ENCODE assay signal across 20 mouse cellular contexts in the genomic region with DNA sequence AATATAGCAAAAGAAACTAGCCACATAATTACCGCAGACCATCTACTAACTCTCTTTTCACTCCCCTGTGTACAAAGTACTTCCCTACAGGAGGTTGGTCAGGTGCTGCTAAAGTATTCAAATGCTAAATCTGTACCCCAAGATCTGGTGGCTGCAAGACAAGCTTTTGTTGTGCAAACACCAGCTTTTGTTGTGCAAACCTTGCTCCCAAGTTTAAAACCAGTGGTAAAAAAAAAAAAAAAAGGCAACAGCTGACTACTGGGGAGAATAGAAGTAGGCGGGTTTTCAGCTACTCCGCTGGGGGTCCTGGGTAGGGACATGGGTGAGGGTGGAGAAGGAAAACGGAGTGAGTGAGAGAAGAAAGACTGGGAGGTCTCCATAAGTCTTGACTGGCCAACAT. TPM values are rescaled to one million over a fixed set of nuclear protein-coding genes. Genes with fewer than 3 reads are reported as not detected.
DNase-seq lines count a peak whose midpoint lies in the region; ATAC-seq and TF ChIP-seq lines count a peak whose summit lies in the region.
"Had no signal": no experiment of that assay in that cellular context is flagged by ENCODE, and none has a peak within 500 bp of the region (broad histone marks: within the 10 kb centered on the region; RNA-seq: fewer than 3 reads in every experiment).

No protein-coding gene starts in this region.

- no peak overlapping the region for H3K9ac ChIP-seq in lung, postnatal 0 days (replicated peaks; ENCODE audit: low read depth)
- no peak overlapping the region for H3K9ac ChIP-seq in forebrain, embryonic 16.5 days (replicated peaks; ENCODE audit: low read depth, low read length)
- H3K9ac ChIP-seq: kidney, embryonic 15.5 days; lung, embryonic 14.5 days had no signal

- no peak overlapping the region for H3K4me3 ChIP-seq in lung, postnatal 0 days (ENCODE audit: low read depth, low read length)
- peak overlapping the region; percentile 57 for H3K4me3 ChIP-seq in E14TG2a.4 (replicated peaks; ENCODE audit: low read length)
- H3K4me3 ChIP-seq in forebrain, embryonic 16.5 days (replicated peaks; ENCODE audit: low read length), result no peak overlapping the region
- H3K4me3 ChIP-seq: embryonic facial prominence, embryonic 10.5 days; erythroblast, embryonic 14.5 days; kidney, embryonic 15.5 days; megakaryocyte, embryonic 14.5 days; myocyte had no signal

- no peak for TF ChIP-seq CTCF in lung, postnatal 0 days (IDR thresholded peaks at IDR 0.05)
- no peak for TF ChIP-seq CTCF in E14TG2a.4 (conservative IDR thresholded peaks at IDR 0.05; ENCODE audit: low read length)
- TF ChIP-seq CTCF in brain, embryonic 14.5 days (IDR thresholded peaks at IDR 0.05; ENCODE audit: borderline replicate concordance, extremely low read depth, insufficient read depth, insufficient read length), result no peak

- 53% methylated on average over 4 of the region's 4 CpGs for WGBS in lung, postnatal 0 days
- WGBS in forebrain, embryonic 16.5 days, result 11% methylated on average over 4 of the region's 4 CpGs

- H3K4me2 ChIP-seq in lung, postnatal 0 days (replicated peaks; ENCODE audit: low read depth, low read length), result no peak overlapping the region
- H3K4me2 ChIP-seq in forebrain, embryonic 16.5 days (ENCODE audit: low read length), result no peak overlapping the region
- H3K4me2 ChIP-seq: heart, embryonic 11.5 days; kidney, embryonic 15.5 days; lung, embryonic 14.5 days had no signal

- H3K4me1 ChIP-seq in lung, postnatal 0 days (ENCODE audit: insufficient read depth, low read depth, low read length), result no peaks in the 10 kb centered on the region; the same call in 1 of the 2 replicates
- peaks cover 82% of the 10 kb centered on the region for H3K4me1 ChIP-seq in E14TG2a.4 (replicated peaks; ENCODE audit: low read depth, low read length)
- peaks cover 7% of the 10 kb centered on the region for H3K4me1 ChIP-seq in forebrain, embryonic 16.5 days (replicated peaks; ENCODE audit: control insufficient read depth, insufficient read depth, low read length)

- peak; percentile 15 for DNase-seq in lung, postnatal 0 days (ENCODE audit: low spot score)
- no peak for DNase-seq in lung, adult 18-20 months
- DNase-seq in 416B (ENCODE audit: low read depth), result peak; percentile 34
- DNase-seq in brain, embryonic 14.5 days (ENCODE audit: low read depth), result peak; percentile 35
- DNase-seq in B cell, adult 2 months, result no peak
- DNase-seq: adrenal gland, postnatal 10 days; cerebellum, adult 9-11 months; gastrocnemius, postnatal 25 days; heart, postnatal 36 days; lung, embryonic 14.5 days; thymus, adult 18-20 months had no signal

- H3K27ac ChIP-seq in lung, postnatal 0 days (ENCODE audit: low read length), result no peak overlapping the region
- H3K27ac ChIP-seq in forebrain, embryonic 16.5 days (ENCODE audit: low read length), result no peak overlapping the region
- H3K27ac ChIP-seq: embryonic facial prominence, embryonic 10.5 days; kidney, embryonic 15.5 days had no signal

- H3K27me3 ChIP-seq in lung, postnatal 0 days (replicated peaks; ENCODE audit: insufficient read depth, low read length), result no peaks in the 10 kb centered on the region
- H3K27me3 ChIP-seq in E14TG2a.4 (ENCODE audit: insufficient read depth, low read length), result no peaks in the 10 kb centered on the region
- H3K27me3 ChIP-seq in forebrain, embryonic 16.5 days (replicated peaks; ENCODE audit: control insufficient read depth, insufficient read depth, low read length), result no peaks in the 10 kb centered on the region
- H3K27me3 ChIP-seq: kidney, embryonic 15.5 days; megakaryocyte, embryonic 14.5 days had no signal

- no peaks in the 10 kb centered on the region for H3K36me3 ChIP-seq in lung, postnatal 0 days (ENCODE audit: insufficient read depth, low read length)
- H3K36me3 ChIP-seq in E14TG2a.4 (ENCODE audit: insufficient read depth, low read length), result no peaks in the 10 kb centered on the region
- H3K36me3 ChIP-seq in forebrain, embryonic 16.5 days (ENCODE audit: control insufficient read depth, insufficient read depth), result no peaks in the 10 kb centered on the region

- H3K9me3 ChIP-seq in lung, postnatal 0 days (ENCODE audit: low read length), result no peaks in the 10 kb centered on the region
- no peaks in the 10 kb centered on the region for H3K9me3 ChIP-seq in E14TG2a.4 (ENCODE audit: low read length)
- no peaks in the 10 kb centered on the region for H3K9me3 ChIP-seq in forebrain, embryonic 16.5 days (ENCODE audit: control insufficient read depth, low read length)

- no peak for TF ChIP-seq EP300 in lung, postnatal 0 days (IDR thresholded peaks at IDR 0.05)

- TF ChIP-seq POLR2A in brain, embryonic 14.5 days (IDR thresholded peaks at IDR 0.05; ENCODE audit: borderline replicate concordance, extremely low read depth, insufficient read depth, insufficient read length, poor library complexity, severe bottlenecking), result no peak

- ATAC-seq in lung, postnatal 0 days, result no peak
- no peak for ATAC-seq in forebrain, embryonic 16.5 days
- ATAC-seq: inflammation-experienced regulatory T-cells, adult 6 months had no signal

RNA-seq across cellular contexts. Expression of a gene that starts 19.1 kb away (rescaled TPM):
- 47.3 and 55.7 TPM in 2 replicates for polyA plus RNA-seq in lung, postnatal 0 days (2015; fragmentation: Nextera tagmentation; extraction: Ambion mirVana)
- polyA plus RNA-seq in brain, embryonic 14.5 days (2012; rRNA removed), result 91.4 and 91.9 TPM in 2 replicates
- polyA plus RNA-seq in forebrain, embryonic 16.5 days (2015; fragmentation: Nextera tagmentation; extraction: Ambion mirVana), result 116 and 137 TPM in 2 replicates

Comparison
In these comparisons a context has a peak if more than half of its experiments do, and no peak if none do; other contexts are left out.
1. DNase-seq: peak in lung, postnatal 0 days (single experiment), 416B (single experiment) and brain, embryonic 14.5 days (single experiment); none in lung, adult 18-20 months (0 of 2) and B cell, adult 2 months (0 of 2).